Mouse (Mus musculus) mature B cell (primary cell): Measurements from ENCODE around the gene Zfp955b.
"Not testable (repeated sequence)": the region's sequence is repeated elsewhere in the genome, so short reads cannot be mapped to it uniquely, and the experiment has no call there.

Experiments
- in situ Hi-C: fragments of 300-500 bp; cut with MboI; formaldehyde crosslinking; loops from 2 replicates; pipeline ENCODE4 v1.14.3; 2019

The Zfp955b gene

DNA sequence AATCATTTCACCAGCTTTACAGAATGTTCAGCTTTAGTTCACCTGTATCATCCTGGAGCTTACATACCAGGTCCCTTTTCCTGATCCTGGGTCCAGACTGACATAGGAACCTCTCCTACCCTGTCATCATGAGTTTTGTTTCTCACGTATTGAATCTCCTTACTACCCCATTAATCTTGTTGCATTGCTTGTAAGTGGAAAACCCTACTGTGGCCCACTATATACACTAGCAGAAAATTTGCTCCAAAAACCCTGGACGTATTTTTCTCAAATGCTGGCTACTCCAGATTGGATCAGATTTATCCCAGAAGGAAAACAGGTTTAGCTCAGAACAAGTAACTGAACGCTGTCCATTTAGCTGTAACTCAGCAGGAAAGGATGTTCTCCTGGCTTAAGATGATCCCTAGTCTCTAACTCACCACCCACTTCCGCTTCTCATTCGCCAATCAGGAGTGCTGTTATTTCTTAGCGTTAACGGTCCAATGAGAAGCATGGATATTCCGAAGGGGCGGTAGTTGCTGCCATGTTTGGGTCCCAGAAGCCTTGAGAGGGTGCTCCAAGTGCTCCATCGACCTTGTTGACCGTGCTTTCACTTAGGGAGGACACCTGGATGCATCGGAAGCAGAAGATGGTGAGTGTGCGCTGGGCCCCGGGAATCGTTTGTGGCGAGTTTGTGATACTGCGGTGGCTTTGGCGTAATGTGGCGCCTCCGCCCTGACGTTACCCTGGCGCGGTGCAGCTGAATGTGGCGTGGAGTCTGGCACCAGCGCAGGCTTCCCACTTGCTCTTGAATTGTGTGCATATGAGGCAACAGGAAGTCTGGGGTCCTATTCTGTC is at the start of gene Zfp955b:
Gene Zfp955b (plus strand): TSS at position 506 of the 837 bp plus-strand sequence.
- in situ Hi-C loops = not testable (repeated sequence)

DNA sequence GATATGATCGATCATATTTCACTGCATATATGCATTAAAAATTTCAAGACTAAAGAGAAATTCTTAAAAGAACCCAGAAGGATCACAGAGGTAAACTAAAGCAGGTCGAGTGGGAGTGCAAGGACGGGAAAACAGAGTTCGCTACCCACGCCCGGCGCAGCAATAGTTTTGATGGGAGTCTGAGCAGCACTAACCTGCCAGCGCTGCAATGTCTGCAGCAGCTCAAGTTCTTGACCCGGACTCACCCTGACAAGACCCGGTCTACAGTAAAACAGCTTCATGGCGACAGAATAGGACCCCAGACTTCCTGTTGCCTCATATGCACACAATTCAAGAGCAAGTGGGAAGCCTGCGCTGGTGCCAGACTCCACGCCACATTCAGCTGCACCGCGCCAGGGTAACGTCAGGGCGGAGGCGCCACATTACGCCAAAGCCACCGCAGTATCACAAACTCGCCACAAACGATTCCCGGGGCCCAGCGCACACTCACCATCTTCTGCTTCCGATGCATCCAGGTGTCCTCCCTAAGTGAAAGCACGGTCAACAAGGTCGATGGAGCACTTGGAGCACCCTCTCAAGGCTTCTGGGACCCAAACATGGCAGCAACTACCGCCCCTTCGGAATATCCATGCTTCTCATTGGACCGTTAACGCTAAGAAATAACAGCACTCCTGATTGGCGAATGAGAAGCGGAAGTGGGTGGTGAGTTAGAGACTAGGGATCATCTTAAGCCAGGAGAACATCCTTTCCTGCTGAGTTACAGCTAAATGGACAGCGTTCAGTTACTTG is 34.6 kb upstream of the Zfp955b start, which contains the start of gene Zfp955a:
Gene Zfp955a (minus strand): TSS at position 616 of the 789 bp plus-strand sequence.
- in situ Hi-C loops = not testable (repeated sequence)

DNA sequence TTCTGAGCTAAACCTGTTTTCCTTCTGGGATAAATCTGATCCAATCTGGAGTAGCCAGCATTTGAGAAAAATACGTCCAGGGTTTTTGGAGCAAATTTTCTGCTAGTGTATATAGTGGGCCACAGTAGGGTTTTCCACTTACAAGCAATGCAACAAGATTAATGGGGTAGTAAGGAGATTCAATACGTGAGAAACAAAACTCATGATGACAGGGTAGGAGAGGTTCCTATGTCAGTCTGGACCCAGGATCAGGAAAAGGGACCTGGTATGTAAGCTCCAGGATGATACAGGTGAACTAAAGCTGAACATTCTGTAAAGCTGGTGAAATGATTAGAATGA is 34.1 kb upstream of the Zfp955b start:
- in situ Hi-C loops = not testable (repeated sequence)

DNA sequence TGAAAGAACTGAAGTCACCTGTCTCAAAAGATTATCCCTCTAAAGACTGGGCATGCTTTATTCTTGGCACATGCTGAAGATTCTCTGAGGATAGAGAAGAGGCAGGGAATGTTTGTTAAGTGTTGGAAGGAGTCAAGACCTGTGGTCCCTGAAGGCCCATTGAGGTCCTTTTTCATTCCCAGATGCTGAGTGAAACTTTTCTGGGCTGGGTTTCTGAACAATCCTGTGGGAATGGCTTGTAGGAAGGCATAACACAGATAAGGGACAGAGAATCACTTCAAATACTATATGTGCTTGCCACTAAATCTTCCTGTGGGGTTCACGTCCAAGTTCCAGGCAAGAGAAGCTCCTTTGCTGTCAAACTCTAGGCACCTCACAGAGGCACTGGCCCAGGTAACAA is 25.0 kb upstream of the Zfp955b start, which contains the start of gene Olfr63:
Gene Olfr63 (plus strand): TSS at position 301 of the 400 bp plus-strand sequence.
- in situ Hi-C loops = no loop called here

DNA sequence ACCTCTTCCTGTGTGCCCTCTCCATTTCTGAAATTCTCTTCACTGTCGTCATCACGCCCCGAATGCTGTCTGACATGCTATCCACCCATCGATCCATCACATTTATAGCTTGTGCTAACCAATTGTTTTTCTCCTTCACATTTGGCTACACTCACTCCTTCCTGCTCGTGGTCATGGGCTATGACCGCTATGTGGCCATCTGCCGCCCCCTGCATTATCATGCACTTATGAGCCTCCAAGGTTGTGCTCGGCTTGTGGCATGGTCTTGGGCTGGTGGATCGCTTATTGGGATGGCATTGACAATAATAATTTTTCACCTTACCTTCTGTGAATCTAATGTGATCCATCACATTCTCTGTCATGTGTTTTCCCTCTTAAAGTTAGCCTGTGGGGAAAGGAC is 20.4 kb upstream of the Zfp955b start:
- in situ Hi-C loops = no loop called here

DNA sequence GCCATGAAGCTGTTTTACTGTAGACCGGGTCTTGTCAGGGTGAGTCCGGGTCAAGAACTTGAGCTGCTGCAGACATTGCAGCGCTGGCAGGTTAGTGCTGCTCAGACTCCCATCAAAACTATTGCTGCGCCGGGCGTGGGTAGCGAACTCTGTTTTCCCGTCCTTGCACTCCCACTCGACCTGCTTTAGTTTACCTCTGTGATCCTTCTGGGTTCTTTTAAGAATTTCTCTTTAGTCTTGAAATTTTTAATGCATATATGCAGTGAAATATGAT is 469 bp downstream of the Zfp955b start:
- in situ Hi-C loops = not testable (repeated sequence)

DNA sequence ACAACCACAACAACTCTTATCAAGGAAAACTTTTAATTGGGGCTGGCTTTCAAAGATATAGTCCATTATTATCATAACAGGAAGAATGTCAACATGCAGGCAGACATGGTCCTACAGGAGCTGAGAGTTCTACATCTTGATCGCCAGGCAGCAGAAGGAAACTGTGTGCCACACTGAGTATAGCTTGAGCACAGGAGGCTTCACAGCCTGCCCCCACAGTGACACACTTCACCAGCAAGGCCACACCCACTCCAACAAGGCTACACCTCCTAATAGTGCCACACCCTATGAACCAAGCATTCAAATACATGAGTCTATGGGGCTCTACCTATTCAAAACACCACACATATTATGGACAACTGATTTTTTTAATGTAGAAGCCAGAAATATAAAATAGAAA is 63.6 kb downstream of the Zfp955b start:
- in situ Hi-C loops = no loop called here
